Comparison of ENCODE assay signal across 17 mouse cellular contexts in genomic region chr11:101071810-101072428, GRCm38 (mm10). TPM values are rescaled to one million over a fixed set of nuclear protein-coding genes. Genes with fewer than 3 reads are reported as not detected.
"Had no signal": no experiment of that assay in that cellular context is flagged by ENCODE, and none has a peak within 500 bp of the region (broad histone marks: within the 10 kb centered on the region; RNA-seq: fewer than 3 reads in every experiment).

No protein-coding gene starts in this region.

- ATAC-seq: lung, postnatal 0 days; midbrain, embryonic 13.5 days; midbrain, embryonic 15.5 days had no signal

- H3K9me3 ChIP-seq: lung, embryonic 15.5 days; midbrain, embryonic 13.5 days; midbrain, embryonic 15.5 days; neural tube, embryonic 12.5 days; stomach, embryonic 15.5 days had no signal

- H3K4me2 ChIP-seq: lung, embryonic 15.5 days; midbrain, embryonic 11.5 days; stomach, embryonic 15.5 days had no signal

- H3K27ac ChIP-seq: lung, embryonic 15.5 days; macrophage; midbrain, embryonic 13.5 days; midbrain, embryonic 15.5 days; neural tube, embryonic 12.5 days; stomach, embryonic 15.5 days; stomach, postnatal 0 days had no signal

- DNase-seq: lung, adult 2 months; lung, postnatal 14 days; lung, postnatal 36 days; right cerebral cortex, postnatal 14 days; thymus, adult 2 months; thymus, postnatal 25 days; thymus, postnatal 4 days had no signal

- H3K36me3 ChIP-seq: lung, embryonic 15.5 days; midbrain, embryonic 15.5 days; neural tube, embryonic 12.5 days; stomach, embryonic 15.5 days had no signal

- H3K9ac ChIP-seq: lung, embryonic 15.5 days; midbrain, embryonic 15.5 days; neural tube, embryonic 12.5 days; stomach, embryonic 15.5 days had no signal

- H3K4me3 ChIP-seq: midbrain, embryonic 15.5 days; neural tube, embryonic 12.5 days; stomach, embryonic 15.5 days had no signal

RNA-seq across cellular contexts. Expression of gene Hsd17b1, which starts 6.3 kb away (rescaled TPM):
- polyA plus RNA-seq: midbrain, embryonic 13.5 days; midbrain, postnatal 0 days had no signal
